Mouse (Mus musculus): Measurements from ENCODE around the gene Abcg1. TPM values are rescaled to one million over a fixed set of nuclear protein-coding genes. Genes with fewer than 3 reads are reported as not detected.
A peak's percentile ranks its signal among the peaks of the same experiment; 100 is the strongest.

The Abcg1 gene
- total RNA-seq, 2 experiments from 2014 or later, result 5.1 to 8.5 TPM

DNA sequence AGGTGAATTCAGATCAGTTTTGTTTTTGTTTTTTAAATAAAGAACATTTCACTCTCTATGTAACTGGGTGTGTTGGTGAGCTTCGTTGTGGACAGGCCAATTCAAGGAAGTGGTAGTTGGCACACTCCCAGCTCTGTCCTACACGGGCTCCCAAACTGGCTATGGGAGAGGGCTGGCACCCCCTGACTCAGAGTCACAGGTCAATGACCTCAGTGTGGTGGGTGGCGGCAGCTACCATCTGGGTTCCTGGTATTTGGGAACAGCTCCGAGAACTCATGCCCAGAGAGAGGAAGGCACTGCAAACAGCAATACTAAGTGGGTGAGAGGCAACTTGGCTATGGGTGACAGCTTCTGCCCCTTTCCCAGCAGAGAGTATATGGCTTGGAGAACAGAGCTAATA lies 19.1 kb upstream of the Abcg1 start:
- intact Hi-C loops (cut with DNase I), result no loop called here
- DNase-seq, result peak in 1 of 2 experiments; percentile 43

DNA sequence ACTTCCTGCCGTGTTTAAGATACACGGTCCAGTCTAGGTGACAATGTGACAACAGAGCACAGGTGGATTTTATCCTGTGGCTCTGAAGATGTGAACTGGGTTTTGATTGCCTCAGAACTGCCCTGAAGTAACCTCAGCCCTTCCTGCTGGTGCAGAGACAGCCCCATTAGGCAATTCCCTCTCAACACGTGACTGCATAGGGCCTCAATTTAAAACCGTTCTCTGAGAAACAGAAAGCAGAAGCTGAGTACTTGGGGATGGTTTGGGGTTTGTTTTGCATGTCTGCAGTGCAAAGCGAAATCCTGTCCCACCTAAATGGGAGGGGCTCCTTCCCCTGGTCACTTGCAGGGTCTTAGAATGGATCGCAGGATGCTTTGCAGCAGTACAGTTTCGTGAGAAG lies 17.8 kb upstream of the Abcg1 start:
- intact Hi-C loops (cut with DNase I), result no loop called here
- DNase-seq, result no peak

DNA sequence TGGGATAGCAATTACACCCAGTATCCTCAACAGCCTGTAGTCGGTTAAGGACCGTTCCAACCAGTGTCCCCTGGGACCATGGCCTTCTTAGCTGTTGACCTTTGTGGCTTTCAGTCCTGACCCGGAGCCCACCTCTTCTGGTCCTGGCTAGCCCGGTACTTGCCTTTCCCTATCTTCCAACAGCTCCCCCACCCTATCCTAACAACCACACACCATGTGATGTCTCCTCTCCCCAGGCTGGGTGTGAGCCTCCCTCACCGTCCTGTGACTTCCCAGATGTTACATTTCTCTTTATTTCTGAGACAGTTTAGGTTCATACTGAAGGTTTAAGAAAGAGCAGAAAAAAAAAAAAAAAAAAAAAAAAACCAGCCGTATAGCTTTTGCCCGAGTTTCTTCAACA lies 17.1 kb upstream of the Abcg1 start:
- DNase-seq, result no peak
- intact Hi-C loops (cut with DNase I), result no loop called here

DNA sequence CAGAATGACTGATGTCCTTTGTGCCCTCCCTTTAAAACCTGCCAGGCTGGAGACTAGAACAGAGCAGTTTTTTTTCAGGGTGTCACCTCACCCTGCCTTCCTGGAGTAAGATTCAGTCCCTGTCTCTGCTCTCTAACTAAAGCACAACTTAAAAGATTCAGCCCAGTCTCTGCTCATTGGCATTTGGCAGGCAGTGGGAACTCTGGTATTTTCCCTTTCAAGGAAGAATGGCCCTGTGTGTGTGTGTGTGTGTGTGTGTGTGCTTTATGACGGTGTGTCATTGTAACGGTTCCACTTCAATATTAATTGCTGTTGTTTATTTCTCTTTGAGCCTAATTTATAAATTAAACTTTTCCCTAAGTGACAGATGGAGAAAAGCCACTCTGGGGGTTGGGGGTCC lies 14.7 kb upstream of the Abcg1 start:
- intact Hi-C loops (cut with DNase I), result no loop called here
- DNase-seq, result no peak

DNA sequence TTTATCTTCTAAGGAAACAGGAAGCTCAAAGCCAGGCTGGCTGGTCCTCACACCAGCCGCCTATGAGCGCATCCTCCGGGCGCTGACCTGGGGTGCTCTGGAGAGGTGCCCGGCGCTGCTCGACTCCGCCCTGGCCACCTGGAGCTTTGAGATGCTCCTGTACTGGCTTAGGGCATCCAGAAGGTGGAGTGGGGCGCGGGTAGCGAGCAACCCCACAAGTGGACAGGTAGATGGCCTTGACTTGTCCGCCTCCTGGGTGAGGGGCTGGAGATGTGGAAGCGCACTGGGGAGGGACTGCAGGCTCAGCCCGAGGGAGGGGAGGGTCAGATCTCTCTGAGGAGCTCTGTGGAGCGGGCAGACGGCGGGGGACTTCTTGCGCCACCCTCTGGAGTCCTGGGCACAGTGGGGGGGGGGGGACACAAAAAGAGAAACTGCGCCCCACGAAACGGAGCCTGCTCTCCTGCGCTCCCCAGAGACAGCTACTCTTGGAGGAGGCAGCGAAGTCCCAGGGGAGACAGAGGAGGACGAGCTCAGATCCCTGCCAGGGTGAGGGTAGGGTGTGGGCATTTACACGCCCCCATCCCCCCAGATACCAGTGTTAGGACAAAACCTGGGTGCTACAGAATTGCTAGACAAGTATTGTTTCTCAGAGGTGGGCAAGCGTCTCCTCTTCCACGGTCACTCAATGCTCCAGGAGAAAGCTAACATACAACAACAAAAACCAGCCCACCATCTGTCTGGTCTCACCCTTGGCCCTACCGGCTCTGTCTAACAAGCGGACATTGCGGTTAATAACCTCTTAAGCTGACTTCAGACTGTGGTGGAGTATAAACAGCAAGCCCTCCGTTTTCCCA lies 643 bp downstream of the Abcg1 start:
- intact Hi-C loops (cut with DNase I), result loop anchor here (2.0 kb wide), 2 partner anchors 39 to 61 kb away; no protein-coding TSS in a partner anchor
- DNase-seq, result peak in 1 of 2 experiments; percentile 59

DNA sequence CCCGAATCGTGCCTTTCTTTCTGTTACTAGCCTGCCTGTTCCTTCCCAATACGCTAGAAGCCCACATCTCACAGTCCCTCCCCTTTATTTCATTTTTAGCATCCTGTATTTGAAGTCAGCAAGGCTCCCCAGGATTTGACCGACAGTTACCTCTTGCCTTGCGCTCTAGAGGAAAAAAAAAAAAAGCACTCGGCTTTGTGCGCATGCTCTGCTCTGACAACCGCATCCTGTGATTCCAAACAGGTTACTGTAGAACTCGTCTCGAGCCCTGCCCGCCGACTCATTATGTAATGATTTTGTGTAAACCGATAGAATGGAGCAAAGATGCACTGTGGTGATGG lies 1.2 kb downstream of the Abcg1 start:
- DNase-seq, result peak; percentile 52 to 59
- intact Hi-C loops (cut with DNase I), result loop anchor here (2.0 kb wide), 1 partner anchor 60 kb away; no protein-coding TSS in a partner anchor

DNA sequence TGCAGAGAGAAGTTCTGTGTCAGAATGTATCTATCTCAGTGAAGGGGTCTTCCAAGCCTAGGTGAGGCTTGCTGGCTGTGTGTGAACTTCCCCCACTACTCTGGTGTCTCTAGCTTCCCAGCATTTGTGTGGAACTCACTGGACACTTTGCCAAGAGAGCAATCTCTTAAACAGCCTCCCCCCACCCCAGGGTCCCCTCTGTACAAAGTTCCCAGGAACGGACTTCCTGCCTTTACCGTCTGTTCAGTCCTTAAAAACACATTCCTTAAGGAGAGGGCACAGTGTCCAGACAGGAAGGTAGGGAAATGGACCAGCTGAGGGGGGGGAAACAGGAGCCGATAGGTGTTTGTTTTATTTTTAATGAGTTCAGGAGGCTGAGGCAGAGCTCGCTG lies 2.7 kb downstream of the Abcg1 start:
- DNase-seq, result no peak
- intact Hi-C loops (cut with DNase I), result loop anchor here (2.0 kb wide), 1 partner anchor 15 kb away; no protein-coding TSS in a partner anchor

DNA sequence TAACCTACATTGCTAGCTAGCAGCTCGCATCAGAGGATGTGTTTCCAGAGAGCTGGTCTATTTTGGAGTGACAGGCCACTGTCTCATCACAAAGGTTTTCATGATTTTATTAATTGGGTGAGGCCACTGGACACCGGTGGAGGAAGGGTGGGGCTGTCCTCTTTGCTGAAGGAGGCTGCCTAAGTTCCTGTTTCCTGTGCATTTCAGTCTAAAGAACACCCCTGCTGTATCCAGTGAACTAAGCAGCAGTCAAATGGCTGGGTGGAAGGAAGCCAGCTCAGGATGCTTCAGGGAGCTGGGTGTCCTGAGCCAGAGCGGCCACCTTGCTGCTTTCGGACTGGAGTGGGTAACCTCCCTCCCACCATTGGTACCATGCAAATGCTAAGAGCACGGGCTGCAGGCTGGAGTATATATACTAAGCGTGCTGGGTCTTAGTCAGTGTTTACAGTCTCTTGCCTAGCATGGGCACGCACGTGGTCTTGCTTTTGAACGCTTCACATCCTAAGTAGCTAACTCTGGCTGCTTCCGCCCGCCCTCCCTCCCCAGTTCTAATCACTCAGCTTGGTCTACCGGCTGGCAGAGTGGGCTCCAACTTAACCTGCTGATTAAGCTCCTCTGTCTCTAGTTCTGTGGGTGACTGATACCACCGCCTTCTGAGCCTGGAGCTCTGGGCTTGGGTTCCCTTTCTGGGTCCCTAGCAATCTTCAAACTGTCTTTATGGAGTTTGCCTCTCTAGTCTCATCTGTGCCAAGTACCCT lies 3.3 kb downstream of the Abcg1 start:
- intact Hi-C loops (cut with DNase I), result loop anchor here (2.0 kb wide), 1 partner anchor 14 kb away; no protein-coding TSS in a partner anchor
- DNase-seq, result peak; percentile 43 to 52

DNA sequence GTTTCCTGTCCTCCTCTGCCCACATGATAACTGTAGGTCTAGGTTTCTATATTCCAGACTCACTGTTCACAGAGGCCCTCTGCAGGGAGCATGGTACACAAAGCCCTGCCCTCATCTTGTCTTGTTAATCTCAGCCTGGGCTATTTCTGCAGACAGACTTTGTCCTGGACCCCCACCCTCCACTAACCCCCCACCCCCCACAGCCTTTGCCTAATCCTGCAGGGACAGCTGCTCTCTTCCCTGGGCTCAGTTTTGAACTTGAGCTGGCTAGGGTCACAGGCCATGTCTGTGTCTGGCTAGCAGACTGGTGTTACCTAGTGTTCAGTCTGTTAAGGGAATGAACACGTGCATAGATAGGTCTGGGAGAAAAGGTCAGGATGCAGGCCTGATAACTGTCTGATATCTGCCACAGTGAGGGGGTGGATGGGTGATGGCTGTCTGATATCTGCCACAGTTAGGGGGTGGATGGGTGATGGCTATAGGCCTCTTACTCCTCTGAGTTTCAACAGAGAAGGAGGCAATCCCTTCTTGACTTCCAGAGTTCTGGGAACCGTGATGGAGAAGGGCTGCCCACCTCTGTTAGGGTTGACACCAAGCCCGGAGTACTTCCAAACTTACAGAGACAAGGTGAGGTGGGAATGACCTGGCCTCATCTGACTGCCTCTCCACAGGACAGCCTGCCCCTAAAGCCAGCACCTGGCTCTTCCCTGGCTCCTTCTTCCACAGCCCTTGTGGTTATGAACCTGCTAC lies 4.0 kb downstream of the Abcg1 start:
- no peak for DNase-seq
- intact Hi-C loops (cut with DNase I), result loop anchor here (2.0 kb wide), 1 partner anchor 13 kb away; no protein-coding TSS in a partner anchor

DNA sequence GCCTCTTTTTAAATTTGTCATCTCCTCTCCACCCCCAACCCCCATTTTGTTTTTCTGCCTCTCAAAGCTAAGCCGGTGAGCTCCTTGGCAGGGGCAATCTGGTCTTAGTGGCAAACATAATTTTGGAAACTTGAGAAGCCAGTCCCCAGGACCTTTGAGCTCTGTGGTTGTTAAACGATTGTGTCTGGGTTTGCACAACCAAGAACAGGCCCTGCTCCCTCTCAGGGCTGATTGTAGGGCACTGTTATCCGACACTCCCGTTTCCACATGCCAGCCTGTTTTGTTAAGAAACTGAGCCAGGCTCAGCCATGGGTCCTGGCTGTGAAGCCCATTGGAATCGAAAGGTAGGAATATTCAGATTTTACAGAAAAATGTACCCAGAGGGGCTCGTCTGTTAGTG lies 8.6 kb downstream of the Abcg1 start:
- intact Hi-C loops (cut with DNase I), result no loop called here
- no peak for DNase-seq

DNA sequence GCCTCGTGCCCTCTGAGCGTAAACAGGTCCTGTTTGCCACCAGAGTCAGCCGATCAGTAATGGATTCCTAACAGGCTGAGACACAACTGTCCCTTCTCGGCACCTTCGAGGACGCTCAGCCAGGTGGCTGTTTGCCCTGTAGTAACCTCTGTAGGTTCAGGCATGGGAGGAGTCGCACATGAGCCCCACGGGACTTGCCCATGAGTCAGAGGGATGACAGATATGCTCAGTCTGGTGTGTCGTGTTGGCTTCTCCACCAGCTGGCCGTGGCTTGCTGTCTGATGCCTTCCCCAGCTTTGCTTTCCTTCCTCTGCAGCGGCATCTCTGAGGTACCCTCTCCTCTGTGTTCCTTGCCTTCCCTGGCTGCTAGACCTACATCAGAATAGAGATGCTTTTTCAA lies 9.6 kb downstream of the Abcg1 start:
- intact Hi-C loops (cut with DNase I), result no loop called here
- no peak for DNase-seq

DNA sequence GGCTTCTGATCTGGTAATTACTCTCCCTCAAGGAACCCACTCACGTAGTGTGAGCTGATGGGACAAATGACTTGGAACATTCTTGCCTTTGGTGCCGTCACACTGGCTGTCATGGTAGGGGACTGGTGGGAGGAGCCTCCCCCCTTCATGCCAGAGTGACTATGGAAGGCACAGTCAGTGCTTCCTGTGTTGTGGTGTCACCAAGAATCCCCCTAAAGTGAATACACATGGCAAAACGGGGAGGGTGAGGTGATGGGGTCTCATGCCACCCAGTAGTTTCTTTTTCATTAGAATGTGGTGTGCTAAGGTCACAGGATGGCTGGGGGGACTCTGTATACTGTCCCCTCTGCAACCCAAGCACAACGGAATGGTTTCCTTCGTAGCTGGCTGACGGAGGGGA lies 11.6 kb downstream of the Abcg1 start:
- intact Hi-C loops (cut with DNase I), result no loop called here

DNA sequence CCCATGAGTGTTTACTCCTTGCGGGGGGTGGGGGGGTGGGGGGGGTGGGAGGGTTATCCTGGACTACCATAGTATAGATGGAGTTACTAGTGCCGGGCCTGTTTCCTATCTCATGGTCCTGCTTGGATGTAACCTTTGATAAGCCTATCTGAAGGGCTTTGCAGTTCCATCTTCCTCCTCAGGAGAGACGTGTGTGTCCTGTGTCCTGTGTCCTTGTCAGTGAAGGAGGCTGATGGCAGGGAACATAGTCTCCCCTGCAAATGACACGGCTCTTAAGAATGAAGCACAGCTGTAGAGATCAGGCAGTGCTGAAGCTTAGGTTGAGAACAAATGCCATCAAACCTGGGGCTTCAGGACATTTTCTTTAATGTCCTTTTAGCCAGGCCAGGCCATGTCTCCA lies 12.4 kb downstream of the Abcg1 start:
- no peak for DNase-seq

More for the DNA sequence above, 11.6 kb downstream of the Abcg1 start:
- no peak for DNase-seq

DNA sequence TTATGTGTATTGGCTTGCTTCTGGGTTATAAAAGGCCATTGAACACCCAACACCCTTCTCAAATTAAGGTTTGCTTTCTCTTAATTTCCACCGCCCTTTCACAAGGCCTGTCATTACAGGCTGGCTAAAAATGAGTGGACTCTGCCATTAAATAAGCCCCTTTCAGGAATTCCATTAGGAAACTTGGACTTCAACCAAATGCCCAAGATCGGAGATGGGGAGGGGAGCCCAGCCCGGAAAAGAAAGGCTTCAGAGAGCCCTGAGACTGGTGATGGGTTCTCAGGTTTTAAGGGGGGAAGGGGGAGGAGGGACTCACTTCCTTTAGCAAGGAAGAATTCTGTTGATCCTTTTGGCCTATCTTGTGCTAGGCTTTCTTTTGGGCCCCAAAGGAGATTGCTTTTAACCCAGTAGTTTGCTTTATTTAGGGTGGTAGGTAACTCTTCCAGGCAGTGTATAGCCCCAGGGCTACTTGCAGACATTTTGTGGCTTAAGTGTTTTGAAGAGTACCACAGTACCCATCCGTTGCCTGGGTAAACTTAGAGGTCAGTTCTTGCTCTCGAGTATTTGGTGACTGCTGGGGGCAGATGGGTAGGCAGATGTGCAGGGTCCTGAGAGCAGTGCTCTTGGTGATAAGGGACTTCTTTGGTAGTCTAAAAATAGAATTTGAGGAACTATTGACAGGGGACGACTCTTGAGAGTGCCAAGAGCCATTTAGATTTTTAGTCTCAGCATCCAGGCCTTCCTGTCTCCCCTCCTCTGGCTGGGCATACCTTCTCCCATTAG lies 13.1 kb downstream of the Abcg1 start:
- intact Hi-C loops (cut with DNase I), result no loop called here
- DNase-seq, result no peak

More for the DNA sequence above, 12.4 kb downstream of the Abcg1 start:
- intact Hi-C loops (cut with DNase I), result no loop called here

DNA sequence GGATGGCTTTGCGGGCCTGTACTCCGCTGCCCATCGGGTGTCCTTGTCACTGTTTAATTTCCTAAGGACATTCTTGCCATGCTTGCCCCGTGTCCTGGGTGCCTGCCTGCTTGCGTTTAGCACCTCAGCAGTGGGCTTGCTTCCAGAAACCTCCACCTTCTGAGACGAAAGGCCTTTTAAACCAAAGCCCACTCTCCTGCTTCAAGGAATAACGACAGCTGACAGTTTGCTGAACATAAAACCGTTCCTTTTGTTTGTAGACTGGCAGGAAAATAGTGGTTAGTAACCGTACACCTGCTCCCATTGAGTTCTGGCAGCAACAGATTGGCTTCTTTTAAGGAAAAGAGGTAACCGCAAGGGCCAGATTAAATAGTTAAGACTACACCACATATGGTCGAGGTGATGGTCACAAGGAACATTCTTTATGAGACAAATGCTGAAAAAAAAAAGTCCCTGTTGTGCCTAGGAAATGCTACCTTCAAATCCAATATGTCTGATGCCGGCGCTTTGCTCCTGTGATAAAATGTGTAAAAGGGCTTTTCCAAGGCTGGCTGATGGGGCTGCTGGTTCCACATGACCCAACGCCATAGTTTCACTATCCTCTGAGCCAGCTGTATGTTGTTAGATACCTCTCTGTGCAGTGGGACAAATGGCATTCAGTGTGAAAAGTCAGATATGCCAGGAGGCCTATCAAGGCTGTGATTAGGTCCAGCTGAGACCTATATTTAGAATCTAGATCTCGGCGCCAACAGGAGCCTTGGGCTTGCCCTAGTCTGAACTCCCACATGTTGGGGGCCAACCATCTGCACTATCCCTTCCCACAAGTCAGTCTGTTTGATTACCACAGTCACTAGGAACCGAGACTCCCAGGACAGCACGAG lies 14.2 kb downstream of the Abcg1 start:
- no peak for DNase-seq
- intact Hi-C loops (cut with DNase I), result no loop called here

DNA sequence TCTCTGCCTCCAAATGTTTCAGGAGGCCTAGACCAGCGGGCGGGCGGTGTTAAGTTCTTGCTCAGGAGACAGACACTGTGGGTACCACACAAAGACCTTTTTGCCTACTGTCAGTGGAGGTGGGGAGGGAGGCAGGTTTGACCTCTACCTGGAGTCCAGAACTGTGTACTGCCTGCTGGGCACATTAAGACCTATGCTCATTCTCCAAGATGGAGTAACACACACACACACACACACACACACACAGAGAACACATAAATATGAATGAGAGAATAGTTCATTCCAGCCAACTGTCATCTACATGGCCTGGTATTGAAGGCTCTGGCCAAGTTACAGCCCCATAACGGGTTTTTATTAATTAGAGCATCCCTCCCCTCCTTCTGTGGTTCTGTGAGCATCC lies 15.4 kb downstream of the Abcg1 start:
- no peak for DNase-seq
- intact Hi-C loops (cut with DNase I), result no loop called here

DNA sequence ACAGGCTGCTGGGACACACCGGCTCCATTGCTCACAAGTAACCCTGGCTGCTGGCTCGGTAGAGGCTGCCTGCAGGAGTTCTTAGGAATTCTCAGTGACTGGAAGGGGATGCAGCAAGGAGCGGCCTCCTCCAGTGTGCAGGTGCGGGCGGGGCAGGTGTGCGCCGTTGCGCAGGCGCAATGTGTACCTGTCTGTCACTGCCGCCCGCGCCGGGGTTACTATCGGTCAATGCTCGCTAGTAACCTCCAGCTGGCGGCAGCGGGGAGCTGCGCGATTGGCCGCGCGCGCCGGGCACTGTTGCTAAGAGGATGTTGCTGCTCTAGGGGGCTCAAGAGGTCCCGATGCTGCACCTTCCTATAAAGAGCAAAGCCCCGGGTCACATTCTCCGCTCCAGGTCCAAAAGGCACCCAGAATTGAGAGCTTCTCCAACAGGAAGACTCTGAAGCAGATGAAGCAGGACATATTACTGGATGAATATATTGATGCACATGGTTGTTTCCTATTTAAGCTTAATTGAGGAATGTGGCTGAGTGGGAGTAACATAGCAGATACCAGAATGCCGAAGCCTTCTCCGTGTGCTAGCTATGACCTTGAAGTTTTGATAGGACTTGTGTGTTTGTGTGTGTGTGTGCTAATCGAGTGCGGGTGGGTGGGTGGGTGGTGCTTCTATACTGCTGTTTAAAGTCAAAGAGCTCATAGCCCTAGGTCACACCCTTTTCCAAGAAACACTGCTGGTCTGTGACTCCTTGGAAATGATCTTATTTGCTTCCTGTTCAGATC lies 16.0 kb downstream of the Abcg1 start:
- DNase-seq, result peak; percentile 69 to 73
- intact Hi-C loops (cut with DNase I), result loop anchor here (2.0 kb wide), 1 partner anchor 13 kb away; no protein-coding TSS in a partner anchor

DNA sequence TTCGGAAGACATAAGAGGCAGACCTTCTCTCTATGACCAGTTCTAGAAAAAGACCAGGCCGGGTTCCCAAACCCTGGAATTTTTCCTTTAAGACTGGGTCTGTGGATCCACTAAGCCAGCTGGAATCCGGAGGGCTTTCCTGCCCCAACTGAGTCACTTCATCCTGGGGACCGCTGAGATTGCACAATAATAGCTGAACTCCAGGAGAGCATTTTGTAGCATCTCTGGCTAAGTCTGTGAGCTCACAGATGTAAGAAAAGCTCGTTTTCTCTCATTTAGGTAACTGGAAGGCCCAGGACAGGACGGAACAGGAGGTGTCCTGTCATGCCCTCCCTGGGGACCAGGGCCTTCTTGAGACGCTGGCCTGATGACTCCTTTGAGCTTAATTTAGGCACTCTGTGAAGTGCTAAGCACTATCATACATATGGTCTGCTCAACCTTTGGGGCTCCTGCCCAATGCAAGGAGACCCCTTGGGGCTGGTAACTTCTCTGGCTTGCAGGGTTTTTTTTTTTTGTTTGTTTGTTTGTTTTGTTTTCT lies 16.6 kb downstream of the Abcg1 start:
- intact Hi-C loops (cut with DNase I), result loop anchor here (2.0 kb wide), 1 partner anchor 13 kb away; no protein-coding TSS in a partner anchor
- DNase-seq, result peak in 1 of 2 experiments; percentile 51
